In the genomic region with DNA sequence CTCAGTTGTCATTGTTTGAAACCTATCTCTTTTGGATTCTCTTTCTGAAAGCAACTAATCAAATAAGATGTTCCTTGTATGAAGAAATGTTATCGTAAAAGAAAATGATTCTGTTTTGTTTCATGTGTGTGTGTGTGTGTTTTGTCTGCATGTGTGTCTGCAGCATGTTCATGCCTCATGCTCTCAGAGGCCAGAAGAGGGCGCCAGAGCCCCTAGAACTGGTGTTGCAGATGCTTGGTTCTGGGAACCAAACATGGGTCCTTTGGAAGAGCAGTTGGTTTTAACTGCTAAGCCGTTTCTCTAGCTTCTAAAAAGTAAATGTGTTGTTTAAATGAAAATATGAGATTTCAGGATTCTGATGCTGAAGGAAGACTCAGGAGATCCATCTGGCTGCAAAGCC, we compare ENCODE assay signal across 15 mouse cellular contexts. TPM values are rescaled to one million over a fixed set of nuclear protein-coding genes. Genes with fewer than 3 reads are reported as not detected.
DNase-seq lines count a peak whose midpoint lies in the region; ATAC-seq and TF ChIP-seq lines count a peak whose summit lies in the region.
"Had no signal": no experiment of that assay in that cellular context is flagged by ENCODE, and none has a peak within 500 bp of the region (broad histone marks: within the 10 kb centered on the region; RNA-seq: fewer than 3 reads in every experiment).

No protein-coding gene starts in this region.

- peak; percentile 14; the same call in 1 of the 2 replicates for TF ChIP-seq CTCF in heart, postnatal 0 days (IDR thresholded peaks at IDR 0.05; ENCODE audit: low read depth)
- peak; percentile 38 for TF ChIP-seq CTCF in lung, postnatal 0 days (IDR thresholded peaks at IDR 0.05)
- no peak for TF ChIP-seq CTCF in lung, adult 2 months (IDR thresholded peaks at IDR 0.05; ENCODE audit: insufficient read depth, low read length)
- TF ChIP-seq CTCF in small intestine, adult 2 months (IDR thresholded peaks at IDR 0.05; ENCODE audit: extremely low read depth, insufficient read length, insufficient replicate concordance, low read depth, low read length) = 0 out of 2 replicates have a peak, but pooled peaks have one; percentile 23

- H3K9me3 ChIP-seq in heart, postnatal 0 days (replicated peaks; ENCODE audit: control insufficient read depth, low read length) = no peaks in the 10 kb centered on the region
- H3K9me3 ChIP-seq in heart, embryonic 10.5 days = no peaks in the 10 kb centered on the region
- H3K9me3 ChIP-seq in lung, postnatal 0 days (ENCODE audit: low read length) = no peaks in the 10 kb centered on the region
- no peaks in the 10 kb centered on the region for H3K9me3 ChIP-seq in ES-E14 (ENCODE audit: control insufficient read depth, insufficient read depth, low read depth, low read length)

- no peak overlapping the region for H3K4me2 ChIP-seq in heart, postnatal 0 days (ENCODE audit: low read depth, low read length)
- no peak overlapping the region for H3K4me2 ChIP-seq in lung, postnatal 0 days (replicated peaks; ENCODE audit: low read depth, low read length)

- no peak overlapping the region for H3K4me3 ChIP-seq in heart, postnatal 0 days (ENCODE audit: low read depth, low read length)
- no peak overlapping the region for H3K4me3 ChIP-seq in heart, embryonic 10.5 days
- H3K4me3 ChIP-seq in lung, postnatal 0 days (ENCODE audit: low read depth, low read length) = no peak overlapping the region
- H3K4me3 ChIP-seq in lung, adult 2 months (replicated peaks; ENCODE audit: extremely low read depth, low read depth, low read length) = no peak overlapping the region
- H3K4me3 ChIP-seq in ES-E14 (ENCODE audit: insufficient read depth in 1 of 2, low read depth in 1 of 2, low read length in 2 of 2, poor library complexity in 1 of 2, severe bottlenecking in 1 of 2) = no peak overlapping the region
- H3K4me3 ChIP-seq in small intestine, adult 2 months (ENCODE audit: low read depth, low read length) = no peak overlapping the region
- H3K4me3 ChIP-seq: erythroblast, embryonic 14.5 days; midbrain, embryonic 10.5 days had no signal

- TF ChIP-seq POLR2A in lung, adult 2 months (IDR thresholded peaks at IDR 0.05; ENCODE audit: borderline replicate concordance, extremely low read depth, low read depth, low read length) = no peak
- TF ChIP-seq POLR2A in small intestine, adult 2 months (IDR thresholded peaks at IDR 0.05; ENCODE audit: low read depth, low read length) = no peak

- no peak overlapping the region for H3K27ac ChIP-seq in heart, postnatal 0 days (ENCODE audit: low read depth)
- no peak overlapping the region for H3K27ac ChIP-seq in heart, embryonic 10.5 days
- H3K27ac ChIP-seq in lung, postnatal 0 days (ENCODE audit: low read length) = no peak overlapping the region
- no peak overlapping the region for H3K27ac ChIP-seq in ES-E14 (ENCODE audit: insufficient read depth, low read depth, low read length, poor library complexity, severe bottlenecking)
- H3K27ac ChIP-seq in small intestine, adult 2 months (ENCODE audit: insufficient read depth, low read depth, low read length) = no peak overlapping the region
- H3K27ac ChIP-seq: midbrain, embryonic 10.5 days had no signal

- no peak overlapping the region for H3K9ac ChIP-seq in heart, postnatal 0 days (replicated peaks; ENCODE audit: low read depth, low read length)
- H3K9ac ChIP-seq in lung, postnatal 0 days (replicated peaks; ENCODE audit: low read depth) = no peak overlapping the region
- no peak overlapping the region for H3K9ac ChIP-seq in ES-E14 (ENCODE audit: insufficient read depth, low read depth, low read length, poor library complexity, severe bottlenecking)

- no peak for DNase-seq in heart, postnatal 0 days (ENCODE audit: low spot score)
- DNase-seq in heart, embryonic 10.5 days (ENCODE audit: low spot score) = no peak
- DNase-seq in lung, postnatal 0 days (ENCODE audit: low spot score) = no peak
- no peak for DNase-seq in lung, adult 2 months
- peak; percentile 24 for DNase-seq in ES-E14 (ENCODE audit: low read depth, low spot score)
- DNase-seq in embryo, embryonic 10.5 days (ENCODE audit: low spot score) = no peak
- DNase-seq: cerebellum, adult 18-20 months; embryo, embryonic 11 days; heart, adult 18-20 months; kidney, adult 18-20 months; layer of hippocampus, adult 9-11 months; left cerebral cortex, postnatal 4 days had no signal

- in situ Hi-C loops in ES-E14 (cut with MboI; ENCODE audit: low sequenced_read_pairs in 2 of 2, unreplicated experiment in 2 of 2) = no loop called here

- H3K4me1 ChIP-seq in heart, postnatal 0 days (ENCODE audit: control insufficient read depth, insufficient read depth) = no peaks in the 10 kb centered on the region
- H3K4me1 ChIP-seq in heart, embryonic 10.5 days = no peaks in the 10 kb centered on the region
- H3K4me1 ChIP-seq in lung, postnatal 0 days (ENCODE audit: insufficient read depth, low read depth, low read length) = no peaks in the 10 kb centered on the region
- H3K4me1 ChIP-seq in lung, adult 2 months (ENCODE audit: control insufficient read depth, insufficient read depth, low read length) = no peaks in the 10 kb centered on the region
- H3K4me1 ChIP-seq in ES-E14 (ENCODE audit: control insufficient read depth in 2 of 2, insufficient read depth in 2 of 2, low read length in 2 of 2, poor library complexity in 1 of 2) = peaks cover 0 to 2% of the 10 kb centered on the region in 2 experiments; a peak in 2 of 4 replicates
- no peaks in the 10 kb centered on the region for H3K4me1 ChIP-seq in small intestine, adult 2 months (ENCODE audit: control insufficient read depth, insufficient read depth, insufficient read length, low read length)
- H3K4me1 ChIP-seq: midbrain, embryonic 10.5 days had no signal

- ATAC-seq in heart, postnatal 0 days (ENCODE audit: insufficient read depth, low read depth) = no peak
- no peak for ATAC-seq in lung, postnatal 0 days

- no peaks in the 10 kb centered on the region for H3K27me3 ChIP-seq in heart, postnatal 0 days (ENCODE audit: control insufficient read depth, insufficient read depth, low read length)
- no peaks in the 10 kb centered on the region for H3K27me3 ChIP-seq in heart, embryonic 10.5 days (ENCODE audit: insufficient read depth, poor library complexity, severe bottlenecking)
- H3K27me3 ChIP-seq in lung, postnatal 0 days (replicated peaks; ENCODE audit: insufficient read depth, low read length) = no peaks in the 10 kb centered on the region
- H3K27me3 ChIP-seq in small intestine, adult 2 months (ENCODE audit: control insufficient read depth, insufficient read depth, low read length) = no peaks in the 10 kb centered on the region

- WGBS in heart, postnatal 0 days = 82% methylated on average over 3 of the region's 3 CpGs
- WGBS in heart, embryonic 10.5 days = 73% methylated on average over 3 of the region's 3 CpGs
- 84% methylated on average over 3 of the region's 3 CpGs for WGBS in lung, postnatal 0 days
- WGBS in lung, adult 2 months = 86% methylated on average over 3 of the region's 3 CpGs
- WGBS in small intestine, adult 2 months = 79% methylated on average over 3 of the region's 3 CpGs

- TF ChIP-seq EP300 in heart, postnatal 0 days (IDR thresholded peaks at IDR 0.05; ENCODE audit: low read depth) = no peak
- TF ChIP-seq EP300 in lung, postnatal 0 days (IDR thresholded peaks at IDR 0.05) = no peak

- H3K36me3 ChIP-seq in heart, postnatal 0 days (replicated peaks; ENCODE audit: control insufficient read depth, insufficient read depth, low read length) = no peaks in the 10 kb centered on the region
- no peaks in the 10 kb centered on the region for H3K36me3 ChIP-seq in heart, embryonic 10.5 days
- H3K36me3 ChIP-seq in lung, postnatal 0 days (ENCODE audit: insufficient read depth, low read length) = no peaks in the 10 kb centered on the region
- no peaks in the 10 kb centered on the region for H3K36me3 ChIP-seq in ES-E14 (ENCODE audit: control insufficient read depth, insufficient read depth, low read length, poor library complexity, severe bottlenecking)
- H3K36me3 ChIP-seq in small intestine, adult 2 months (ENCODE audit: control insufficient read depth, insufficient read depth, low read length) = no peaks in the 10 kb centered on the region
- H3K36me3 ChIP-seq: midbrain, embryonic 10.5 days had no signal

TF ChIP-seq in ES-E14, 5 proteins besides CTCF, POLR2A, EP300 and RAD21:
- peak; percentile 41; the same call in 1 of the 2 replicates for TF ChIP-seq ZC3H11A (IDR thresholded peaks at IDR 0.05; ENCODE audit: borderline replicate concordance, low read depth, low read length)
- TF ChIP-seq CHD2 (IDR thresholded peaks at IDR 0.05; ENCODE audit: low read depth, low read length) = no peak
- no peak for TF ChIP-seq HCFC1 (IDR thresholded peaks at IDR 0.05; ENCODE audit: borderline replicate concordance, insufficient read depth, low read length)

RNA-seq across cellular contexts. Expression of a gene that starts 56.1 kb away (rescaled TPM):
- 13.8 and 25.7 TPM in 2 replicates for total RNA-seq in heart, postnatal 0 days (2014; rRNA removed; ENCODE audit: low replicate concordance)
- polyA plus RNA-seq in heart, postnatal 0 days (2015; fragmentation: Nextera tagmentation; extraction: Ambion mirVana) = 7.8 and 8.7 TPM in 2 replicates
- 5.8 and 7.1 TPM in 2 replicates for polyA plus RNA-seq in heart, embryonic 10.5 days (2016; fragmentation: Nextera tagmentation; extraction: Ambion mirVana)
- 5.8 and 8.9 TPM in 2 replicates for polyA plus RNA-seq in lung, postnatal 0 days (2015; fragmentation: Nextera tagmentation; extraction: Ambion mirVana)
- polyA plus RNA-seq in lung, adult 2 months (2012; rRNA removed) = 3.0 and 5.2 TPM in 2 replicates
- 5.2 and 5.6 TPM in 2 replicates for total RNA-seq in ES-E14 (2012; rRNA removed)
- 0.80 and 1.1 TPM in 2 replicates for polyA plus RNA-seq in small intestine, adult 2 months (2012; rRNA removed)
